Mouse (Mus musculus) gastrocnemius, adult 2 months (tissue): ENCODE measurements around the gene Ywhah. TPM values are rescaled to one million over a fixed set of nuclear protein-coding genes. Genes with fewer than 3 reads are reported as not detected.

Experiments
- DNase-seq: peaks from one replicate; pipeline ENCODE4 v3.0.0; 2022
- H3K27ac ChIP-seq: fragments of 200-600 bp; 2 replicates; pipeline ENCODE4 v1.8.1; 2022; ENCODE audit warnings: mild to moderate bottlenecking
- H3K4me3 ChIP-seq: fragments of 200-600 bp; 2 replicates; pipeline ENCODE4 v1.8.1; 2022; ENCODE audit warnings: mild to moderate bottlenecking, moderate library complexity
- CTCF ChIP-seq: fragments of 200-600 bp; IDR thresholded peaks from 2 replicates; pipeline ENCODE4 v1.8.1; 2022; ENCODE audit warnings: antibody characterized with exemption, mild to moderate bottlenecking, moderate library complexity
- intact Hi-C: fragments of 180-260 bp; cut with DNase I; formaldehyde crosslinking; loops from one replicate; pipeline ENCODE4 v1.15.1; 2025
- long read RNA-seq, 2 experiments: library from polyadenylated mRNA; stranded (forward); transcript quantifications; one replicate each; pipeline ENCODE4 v2.0.0; 2021
- total RNA-seq, 2 experiments: library from RNA; stranded (reverse); gene quantifications; 2 replicates each; pipeline ENCODE4 v1.2.3; 2021

Gene Ywhah
- 10 to 100 TPM; 39.5 to 59.5 TPM for total RNA-seq
- long read RNA-seq, experiment 1, transcript Ywhah-201 (2 exons, 1,764 nt), result major isoform, 106 of 108 reads
- long read RNA-seq, experiment 1, partial matches to known transcripts, result 0 of 108 reads
- long read RNA-seq, experiment 1, other reads (novel, unspliced or antisense), result 2 of 108 reads
- long read RNA-seq, experiment 2, transcript Ywhah-201 (2 exons, 1,764 nt), result major isoform, 59 of 60 reads
- long read RNA-seq, experiment 2, partial matches to known transcripts, result 0 of 60 reads
- long read RNA-seq, experiment 2, other reads (novel, unspliced or antisense), result 1 of 60 reads

DNA sequence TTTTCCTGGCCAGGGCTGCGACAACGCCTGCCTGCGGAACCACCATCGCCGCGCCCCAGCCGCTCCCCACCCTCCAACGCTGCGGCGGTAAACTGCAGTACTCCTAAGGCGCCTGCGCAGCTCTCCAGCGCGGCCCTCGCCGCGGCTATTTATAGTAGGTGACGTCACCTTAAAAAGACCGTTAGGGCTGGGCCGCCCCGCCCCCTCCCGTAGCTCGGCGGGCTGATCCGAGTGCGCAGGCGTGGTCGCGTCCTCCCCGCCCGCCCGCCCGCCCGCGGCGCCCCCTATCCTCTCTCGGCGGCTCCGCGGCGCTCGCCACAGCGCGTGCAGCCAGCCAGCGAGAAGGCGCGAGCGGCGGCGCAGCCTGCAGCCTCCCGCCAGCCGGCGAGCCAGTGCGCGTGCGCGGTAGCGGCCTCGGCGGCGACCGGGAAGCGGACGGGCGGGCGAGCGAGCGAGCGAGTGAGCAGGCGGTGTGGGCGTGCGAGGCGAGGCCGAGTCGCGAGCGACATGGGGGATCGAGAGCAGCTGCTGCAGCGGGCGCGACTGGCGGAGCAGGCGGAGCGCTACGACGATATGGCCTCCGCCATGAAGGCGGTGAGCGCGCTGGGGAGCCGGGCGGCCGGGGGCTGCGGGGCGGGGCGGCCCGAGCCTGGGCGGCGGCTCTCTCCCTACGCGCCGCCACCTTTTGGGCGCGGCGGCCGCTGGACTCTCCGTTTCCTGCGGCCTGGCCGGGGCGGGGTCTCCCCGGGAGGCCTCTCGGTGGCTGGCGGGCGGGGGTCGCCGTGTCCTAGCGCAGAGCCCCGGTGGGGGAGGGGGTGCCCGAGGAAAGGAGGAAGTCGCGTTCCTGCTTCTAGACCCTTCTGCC, at the start of gene Ywhah:
Ywhah (plus strand) TSS at position 256 of the 865 bp plus-strand sequence.
- DNase-seq, result peak; percentile 97
- Histone ChIP-seq H3K4me3 (peak within 1 kb of the TSS; percentile 90), H3K27ac (peak within 1 kb of the TSS; percentile 96)
- intact Hi-C loops, result no loop called here
- TF ChIP-seq CTCF, result peak; percentile 59

DNA sequence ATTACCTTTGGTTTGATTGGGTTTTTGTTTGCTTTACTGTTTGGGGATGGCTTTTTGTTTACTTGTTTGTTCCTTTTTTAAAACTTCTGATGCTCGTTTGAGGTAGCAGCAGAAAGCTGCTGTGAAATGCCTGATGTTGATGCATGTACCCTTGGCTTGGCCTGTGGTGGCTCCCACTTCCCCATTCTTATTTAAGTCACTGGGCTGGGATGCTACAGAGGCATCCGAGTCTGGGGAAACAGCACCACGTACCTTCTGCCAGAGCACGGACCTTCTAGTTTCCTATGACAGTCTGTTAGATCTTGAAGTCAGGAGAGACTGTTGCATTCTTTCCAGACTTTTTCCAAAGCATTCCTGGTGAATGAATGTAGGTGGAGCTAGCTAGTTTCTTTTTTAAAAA, 42.1 kb upstream of the Ywhah start:
- no peak overlapping the region for H3K27ac ChIP-seq
- intact Hi-C loops, result no loop called here
- TF ChIP-seq CTCF, result no peak
- H3K4me3 ChIP-seq, result no peak overlapping the region
- no peak for DNase-seq

DNA sequence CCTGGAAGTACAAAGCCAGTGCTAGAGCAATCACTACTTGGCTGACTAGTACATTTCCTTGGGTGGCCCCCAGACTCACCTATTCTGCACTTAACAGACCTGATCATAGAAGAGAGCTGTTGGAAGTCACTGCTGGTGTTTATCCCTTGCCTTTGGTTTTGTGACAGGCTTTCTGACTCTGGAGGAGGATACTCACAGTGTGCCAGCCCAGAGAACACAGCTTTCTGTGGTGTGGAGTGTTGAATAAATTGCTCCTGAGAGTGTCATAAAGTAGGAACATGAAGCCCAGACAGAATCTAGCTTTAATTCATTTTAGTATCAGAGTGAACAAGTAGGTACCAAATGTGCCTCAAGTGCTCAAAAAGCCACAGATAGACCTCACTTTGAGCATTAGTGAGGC, 41.4 kb upstream of the Ywhah start:
- intact Hi-C loops, result no loop called here
- no peak for TF ChIP-seq CTCF
- Histone ChIP-seq H3K4me3 (no peak overlapping the region), H3K27ac (no peak overlapping the region)
- DNase-seq, result no peak

DNA sequence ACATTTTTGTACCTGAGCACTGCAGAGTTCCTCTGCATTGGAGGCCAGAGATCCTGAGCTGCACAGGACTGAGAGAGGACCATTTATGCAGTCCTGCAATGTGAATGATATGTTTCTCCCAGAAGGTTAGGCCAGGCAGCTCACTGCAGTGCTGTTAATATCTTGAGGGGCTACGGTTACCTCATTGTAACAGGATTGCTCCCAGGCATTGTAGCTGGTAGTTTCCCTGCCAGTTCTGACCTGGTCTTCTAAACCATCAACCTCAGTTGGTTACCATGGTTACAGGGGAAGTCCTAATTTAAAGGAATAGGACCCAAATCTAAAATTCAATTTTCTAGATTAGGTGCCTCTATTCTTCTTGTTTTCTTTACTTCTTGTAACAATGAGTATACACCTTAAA, 33.2 kb upstream of the Ywhah start:
- intact Hi-C loops, result no loop called here
- H3K27ac ChIP-seq, result no peak overlapping the region
- no peak overlapping the region for H3K4me3 ChIP-seq
- no peak for DNase-seq
- TF ChIP-seq CTCF, result no peak

GRCm38 (mm10) chr5:32987873-32988272, 30.7 kb upstream of the Ywhah start:
- Histone ChIP-seq H3K27ac (no peak overlapping the region), H3K4me3 (no peak overlapping the region)
- TF ChIP-seq CTCF, result no peak
- intact Hi-C loops, result no loop called here
- DNase-seq, result no peak

DNA sequence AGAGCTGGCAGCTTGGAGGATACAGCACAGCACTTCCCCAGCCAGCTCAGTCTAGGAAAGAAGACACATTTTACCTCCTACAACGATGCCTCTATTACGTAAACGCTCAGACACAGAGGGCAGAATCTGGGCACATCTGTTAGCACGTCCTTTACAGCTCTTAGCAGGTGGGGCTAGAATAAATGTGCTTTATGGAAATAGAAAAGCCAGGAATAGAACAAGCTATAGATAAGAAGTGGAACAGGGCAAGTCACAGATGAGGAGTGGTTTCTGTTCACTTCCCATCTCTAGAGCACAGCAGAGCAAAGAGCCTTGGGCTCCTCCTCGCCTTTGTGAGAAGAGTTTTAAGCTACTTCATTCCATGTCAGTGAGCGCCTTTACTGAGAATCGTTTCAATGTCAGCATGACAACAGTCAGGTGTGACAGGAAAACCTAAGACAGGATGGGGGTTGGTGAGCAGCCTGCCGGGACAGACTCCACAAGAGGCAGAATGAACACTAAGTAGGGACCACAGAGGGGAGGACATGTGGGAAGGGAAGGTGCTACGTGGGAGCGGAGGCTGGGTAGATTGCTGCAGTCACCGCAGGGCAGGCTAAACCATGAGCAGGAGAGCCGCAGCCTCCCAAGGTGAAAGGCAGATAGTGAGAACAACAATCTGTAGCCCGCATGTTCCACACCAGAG, 28.5 kb upstream of the Ywhah start:
- H3K4me3 ChIP-seq, result no peak overlapping the region
- intact Hi-C loops, result loop anchor here (5.0 kb wide), 1 partner anchor 42 kb away; no protein-coding TSS in a partner anchor
- H3K27ac ChIP-seq, result no peak overlapping the region
- no peak for TF ChIP-seq CTCF
- no peak for DNase-seq

- TF ChIP-seq CTCF, result peak; percentile 55
- peak; percentile 64 for DNase-seq
- Histone ChIP-seq H3K4me3 (peak overlapping the region; percentile 19; the same call in 1 of the 2 replicates), H3K27ac (no peak overlapping the region)
- intact Hi-C loops, result loop anchor here (5.0 kb wide), 1 partner anchor 41 kb away; no protein-coding TSS in a partner anchor
Measured at GRCm38 (mm10) chr5:32991152-32991551, 27.5 kb upstream of the Ywhah start.

- no peak overlapping the region for H3K4me3 ChIP-seq
- DNase-seq, result no peak
- intact Hi-C loops, result loop anchor here (5.0 kb wide), 1 partner anchor 38 kb away; no protein-coding TSS in a partner anchor
- H3K27ac ChIP-seq, result no peak overlapping the region
- no peak for TF ChIP-seq CTCF
Measured at GRCm38 (mm10) chr5:32994471-32994870, 24.1 kb upstream of the Ywhah start.

DNA sequence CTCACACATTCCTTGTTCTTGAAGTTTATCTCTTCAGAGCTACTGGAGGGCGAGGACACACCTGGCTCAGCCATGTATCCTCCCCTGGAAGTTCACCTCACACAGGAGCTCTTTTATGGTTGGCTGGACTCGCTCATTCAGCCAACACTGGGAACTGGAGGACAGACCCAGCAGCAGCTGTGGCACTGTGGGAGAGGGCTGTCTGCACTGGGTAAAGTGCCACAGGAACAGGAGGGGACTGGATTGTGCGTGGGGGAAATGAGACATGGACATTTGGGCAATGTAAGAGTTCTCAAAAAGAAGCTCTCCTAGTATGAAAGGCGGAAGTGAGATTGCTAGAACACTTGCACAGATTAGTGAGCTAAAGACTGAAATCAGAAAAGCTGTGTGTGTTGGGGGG, 22.9 kb upstream of the Ywhah start:
- H3K4me3 ChIP-seq, result no peak overlapping the region
- no peak for TF ChIP-seq CTCF
- H3K27ac ChIP-seq, result no peak overlapping the region
- intact Hi-C loops, result no loop called here
- DNase-seq, result no peak

GRCm38 (mm10) chr5:32996560-32996959, 22.1 kb upstream of the Ywhah start:
- intact Hi-C loops, result no loop called here
- no peak for TF ChIP-seq CTCF
- no peak overlapping the region for H3K27ac ChIP-seq
- no peak overlapping the region for H3K4me3 ChIP-seq
- no peak for DNase-seq

- Histone ChIP-seq H3K4me3 (no peak overlapping the region), H3K27ac (no peak overlapping the region)
- no peak for DNase-seq
- TF ChIP-seq CTCF, result no peak
- intact Hi-C loops, result no loop called here
Measured at GRCm38 (mm10) chr5:32997686-32998085, 20.9 kb upstream of the Ywhah start.

DNA sequence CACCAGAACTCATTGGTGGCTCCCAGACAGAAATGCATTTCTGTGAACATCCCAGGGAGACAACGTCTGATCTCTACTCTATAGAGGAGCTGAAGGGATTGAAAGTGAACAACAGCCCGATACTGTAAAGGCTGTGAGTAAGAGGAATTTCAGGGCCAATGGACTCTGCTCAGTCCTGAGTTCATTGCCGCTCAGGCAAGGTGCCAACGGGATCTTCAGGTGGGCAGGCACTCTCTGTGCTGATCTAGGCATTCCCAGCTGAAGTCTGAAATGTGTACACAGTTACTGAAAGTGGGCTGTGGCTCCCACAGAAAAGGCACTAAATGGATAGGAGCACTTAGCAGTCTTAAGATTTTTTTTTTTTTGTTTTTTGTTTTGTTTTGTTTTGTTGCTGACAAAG, 19.8 kb upstream of the Ywhah start:
- DNase-seq, result no peak
- no peak overlapping the region for H3K27ac ChIP-seq
- TF ChIP-seq CTCF, result no peak
- H3K4me3 ChIP-seq, result no peak overlapping the region
- intact Hi-C loops, result no loop called here

- Histone ChIP-seq H3K4me3 (no peak overlapping the region), H3K27ac (no peak overlapping the region)
- DNase-seq, result no peak
- intact Hi-C loops, result no loop called here
- no peak for TF ChIP-seq CTCF
Measured at GRCm38 (mm10) chr5:33001111-33001510, 17.5 kb upstream of the Ywhah start.
